9 mouse cellular contexts compared by ENCODE assay signal in genomic region chr2:166022327-166022726, GRCm38 (mm10). TPM values are rescaled to one million over a fixed set of nuclear protein-coding genes. Genes with fewer than 3 reads are reported as not detected.
A peak's percentile ranks its signal among the peaks of the same experiment; 100 is the strongest.
DNase-seq lines count a peak whose midpoint lies in the region; ATAC-seq lines count a peak whose summit lies in the region.
"Had no signal": no experiment of that assay in that cellular context is flagged by ENCODE, and none has a peak within 500 bp of the region (broad histone marks: within the 10 kb centered on the region; RNA-seq: fewer than 3 reads in every experiment).

No protein-coding gene starts in this region.

- H3K4me2 ChIP-seq in neural tube, embryonic 12.5 days (replicated peaks), result no peak overlapping the region
- no peak overlapping the region for H3K4me2 ChIP-seq in hindbrain, embryonic 16.5 days (ENCODE audit: low read length)

- no peak for DNase-seq in heart, embryonic 10.5 days (ENCODE audit: low spot score)
- DNase-seq in heart, adult 11 months, result no peak
- DNase-seq in neural tube, embryonic 10.5 days (ENCODE audit: extremely low spot score, low spot score), result no peak
- no peak for DNase-seq in cerebellum, adult 11 months
- DNase-seq in left cerebral cortex, adult 18-20 months (ENCODE audit: low spot score in 2 of 2), result no peak
- DNase-seq: lung, postnatal 10 days had no signal

- H3K4me1 ChIP-seq in heart, embryonic 10.5 days, result peaks cover 47% of the 10 kb centered on the region
- H3K4me1 ChIP-seq in neural tube, embryonic 12.5 days, result peaks cover 22% of the 10 kb centered on the region
- peaks cover 22% of the 10 kb centered on the region for H3K4me1 ChIP-seq in hindbrain, embryonic 16.5 days (ENCODE audit: control insufficient read depth, insufficient read depth, low read depth, low read length)

- H3K9me3 ChIP-seq in heart, embryonic 10.5 days, result no peaks in the 10 kb centered on the region
- H3K9me3 ChIP-seq in neural tube, embryonic 12.5 days, result no peaks in the 10 kb centered on the region
- no peaks in the 10 kb centered on the region for H3K9me3 ChIP-seq in hindbrain, embryonic 16.5 days (ENCODE audit: control insufficient read depth, low read length)

- no peaks in the 10 kb centered on the region for H3K36me3 ChIP-seq in heart, embryonic 10.5 days
- H3K36me3 ChIP-seq in neural tube, embryonic 12.5 days, result no peaks in the 10 kb centered on the region
- no peaks in the 10 kb centered on the region for H3K36me3 ChIP-seq in hindbrain, embryonic 16.5 days (ENCODE audit: control insufficient read depth, insufficient read depth, low read length)

- no peak for ATAC-seq in neural tube, embryonic 12.5 days (ENCODE audit: low FRiP score, low read depth)
- ATAC-seq in hindbrain, embryonic 16.5 days, result peak; percentile 27; the same call in 1 of the 2 replicates
- peak; percentile 69; the same call in 1 of the 2 replicates for ATAC-seq in neutrophil, adult 5-6 weeks (ENCODE audit: extremely low read depth, insufficient number of reproducible peaks, low FRiP score, poor library complexity, severe bottlenecking)

- no peak overlapping the region for H3K4me3 ChIP-seq in heart, embryonic 10.5 days
- H3K4me3 ChIP-seq in neural tube, embryonic 12.5 days, result no peak overlapping the region
- no peak overlapping the region for H3K4me3 ChIP-seq in hindbrain, embryonic 16.5 days (ENCODE audit: low read length)

- H3K27ac ChIP-seq in heart, embryonic 10.5 days, result peak overlapping the region; percentile 78
- 0 out of 2 replicates have a peak overlapping the region, but pooled peaks have one; percentile 11 for H3K27ac ChIP-seq in neural tube, embryonic 12.5 days
- peak overlapping the region; percentile 84 for H3K27ac ChIP-seq in hindbrain, embryonic 16.5 days (ENCODE audit: low read depth, low read length)

- no peaks in the 10 kb centered on the region for H3K27me3 ChIP-seq in heart, embryonic 10.5 days (ENCODE audit: insufficient read depth, poor library complexity, severe bottlenecking)
- H3K27me3 ChIP-seq in neural tube, embryonic 12.5 days (replicated peaks), result no peaks in the 10 kb centered on the region
- H3K27me3 ChIP-seq in hindbrain, embryonic 16.5 days (replicated peaks; ENCODE audit: control insufficient read depth, insufficient read depth, low read length), result no peaks in the 10 kb centered on the region

- H3K9ac ChIP-seq in neural tube, embryonic 12.5 days, result no peak overlapping the region
- H3K9ac ChIP-seq in hindbrain, embryonic 16.5 days (ENCODE audit: low read depth, low read length), result no peak overlapping the region

- WGBS in heart, embryonic 10.5 days, result 51% methylated on average over 8 of the region's 8 CpGs
- WGBS in neural tube, embryonic 12.5 days, result 65% methylated on average over 8 of the region's 8 CpGs
- 29% methylated on average over 8 of the region's 8 CpGs for WGBS in hindbrain, embryonic 16.5 days

RNA-seq across cellular contexts. Expression of gene Ncoa3, which starts 29.9 kb away (rescaled TPM):
- polyA plus RNA-seq in heart, embryonic 10.5 days (2016; fragmentation: Nextera tagmentation; extraction: Ambion mirVana), result 14.8 and 15.8 TPM in 2 replicates
- polyA plus RNA-seq in neural tube, embryonic 12.5 days (2016; fragmentation: Nextera tagmentation; extraction: Ambion mirVana), result 14.4 and 15.4 TPM in 2 replicates
- polyA plus RNA-seq in hindbrain, embryonic 16.5 days (2015; fragmentation: Nextera tagmentation; extraction: Ambion mirVana), result 11.6 and 14.5 TPM in 2 replicates
- 148 and 164 TPM in 2 replicates for total RNA-seq in neutrophil, adult 5-6 weeks (2017)
- total RNA-seq in left cerebral cortex, adult 18-20 months (2021), result 10 to 100 TPM; 35.8 to 38.7 TPM

Comparison
In these comparisons a context has a peak if more than half of its experiments do, and no peak if none do; other contexts are left out.
1. H3K27ac ChIP-seq: peak in every context shown above with its lines; median percentile 84 in hindbrain, embryonic 16.5 days; 78 in heart, embryonic 10.5 days; 11 in neural tube, embryonic 12.5 days.